Mouse (Mus musculus) ES-E14 (cell line): ENCODE measurements around the gene Pla2g2d. TPM values are rescaled to one million over a fixed set of nuclear protein-coding genes. Genes with fewer than 3 reads are reported as not detected.
"Not testable (repeated sequence)": the region's sequence is repeated elsewhere in the genome, so short reads cannot be mapped to it uniquely, and the experiment has no call there.

Experiments used
- DNase-seq: peaks from one replicate; pipeline ENCODE4 v3.0.0-alpha.2; 2013; ENCODE audit warnings: low read depth, low spot score
- H3K27ac ChIP-seq: 2 replicates; pipeline ENCODE4 v1.5.1; 2012; ENCODE audit warnings: low read depth, mild to moderate bottlenecking, low read length, moderate library complexity, mixed read lengths; ENCODE audit not compliant: poor library complexity, insufficient read depth, severe bottlenecking
- H3K36me3 ChIP-seq: 2 replicates; pipeline ENCODE4 v1.6.1; 2012; ENCODE audit warnings: mild to moderate bottlenecking, low read length, moderate library complexity, mixed read lengths; ENCODE audit not compliant: control insufficient read depth, poor library complexity, insufficient read depth, severe bottlenecking
- H3K4me1 ChIP-seq, 2 experiments: fragments of 150-350 bp in 1 of 2; sonication (generic) in 1 of 2; 2 replicates each; pipeline ENCODE4 v1.6.1; 2012; ENCODE audit warnings: low read length in 2 of 2, mild to moderate bottlenecking in 1 of 2, mixed read lengths in 1 of 2; ENCODE audit not compliant: control insufficient read depth in 2 of 2, insufficient read depth in 2 of 2, poor library complexity in 1 of 2
- H3K4me3 ChIP-seq, 2 experiments: fragments of 150-350 bp in 1 of 2; sonication (generic) in 1 of 2; 2 replicates each; pipeline ENCODE4 v1.5.1; 2012; ENCODE audit warnings: low read length in 2 of 2, low read depth in 1 of 2, mild to moderate bottlenecking in 1 of 2, mixed read lengths in 1 of 2; ENCODE audit not compliant: insufficient read depth in 1 of 2, poor library complexity in 1 of 2, severe bottlenecking in 1 of 2
- H3K9ac ChIP-seq: 2 replicates; pipeline ENCODE4 v1.6.1; 2012; ENCODE audit warnings: low read depth, mild to moderate bottlenecking, low read length, mixed read lengths; ENCODE audit not compliant: poor library complexity, insufficient read depth, severe bottlenecking
- H3K9me3 ChIP-seq: fragments of 150-350 bp; sonication (generic); 2 replicates; pipeline ENCODE4 v1.6.1; 2012; ENCODE audit warnings: low read depth, mild to moderate bottlenecking, low read length; ENCODE audit not compliant: control insufficient read depth, insufficient read depth
- CHD2 ChIP-seq: IDR thresholded peaks from 2 replicates; pipeline ENCODE4 v1.6.1; 2014; ENCODE audit warnings: mild to moderate bottlenecking, low read depth, low read length, inconsistent platforms
- HCFC1 ChIP-seq: IDR thresholded peaks from 2 replicates; pipeline ENCODE4 v1.6.1; 2012; ENCODE audit warnings: low read length, inconsistent platforms, borderline replicate concordance; ENCODE audit not compliant: insufficient read depth
- MAFK ChIP-seq: IDR thresholded peaks from 2 replicates; pipeline ENCODE4 v1.6.1; 2014; ENCODE audit warnings: mild to moderate bottlenecking, low read depth, low read length, inconsistent platforms; ENCODE audit not compliant: insufficient read depth
- ZC3H11A ChIP-seq: IDR thresholded peaks from 2 replicates; pipeline ENCODE4 v1.6.1; 2012; ENCODE audit warnings: low read depth, mild to moderate bottlenecking, inconsistent platforms, low read length, borderline replicate concordance
- ZNF384 ChIP-seq: IDR thresholded peaks from 2 replicates; pipeline ENCODE4 v1.6.1; 2012; ENCODE audit warnings: low read depth, low read length, inconsistent platforms
- in situ Hi-C, 2 experiments: fragments of 600-800 bp; cut with MboI; formaldehyde crosslinking; loops; one replicate each; pipeline ENCODE4 v1.15.1; 2025; ENCODE audit warnings: low sequenced_read_pairs in 2 of 2, inconsistent platforms in 1 of 2; ENCODE audit not compliant: unreplicated experiment in 2 of 2
- total RNA-seq: library from RNA; depleted of rRNA; stranded (reverse); fragments of 300-350 nt; gene quantifications from 2 replicates; pipeline ENCODE4 v1.2.3, GENCODE M21; 2012

Gene Pla2g2d
- total RNA-seq, 1 experiment: not detected

DNA sequence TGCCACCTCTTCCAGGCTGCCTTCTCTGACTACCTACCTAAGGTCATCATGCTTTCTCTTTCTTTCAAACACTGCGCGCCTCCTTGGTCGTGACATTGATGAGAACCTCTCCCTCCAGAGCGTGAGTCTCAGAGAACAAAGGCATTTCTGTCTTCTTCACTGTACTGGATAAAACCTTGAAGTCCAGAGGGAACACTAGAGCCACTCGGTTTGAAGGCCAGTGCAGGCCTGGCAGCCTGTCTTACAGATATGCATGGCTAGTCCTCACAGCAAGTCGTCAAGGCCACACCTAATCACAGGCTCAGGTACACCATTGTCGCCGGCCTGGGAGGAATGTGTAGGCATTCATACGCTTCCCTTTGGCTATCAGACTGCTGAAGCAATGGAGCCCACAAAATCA is 40.6 kb downstream of the Pla2g2d start:
- Histone ChIP-seq H3K27ac (no peak overlapping the region), H3K9me3 (no peaks in the 10 kb centered on the region), H3K36me3 (no peaks in the 10 kb centered on the region), H3K4me1 (peaks cover 0 to 6% of the 10 kb centered on the region in 2 experiments; a peak in 2 of 4 replicates), H3K9ac (no peak overlapping the region), H3K4me3 (no peak overlapping the region)
- DNase-seq: no peak
- in situ Hi-C loops: no loop called here
- TF ChIP-seq CHD2: no peak
- no peak for TF ChIP-seq HCFC1
- no peak for TF ChIP-seq ZNF384

- no peak for TF ChIP-seq CHD2
- no peak for TF ChIP-seq HCFC1
- no peak for TF ChIP-seq ZC3H11A
- no peak for TF ChIP-seq MAFK
- no peak for TF ChIP-seq ZNF384
- DNase-seq: no peak
- Histone ChIP-seq H3K36me3 (no peaks in the 10 kb centered on the region), H3K4me1 (peaks cover 0 to 6% of the 10 kb centered on the region in 2 experiments; a peak in 2 of 4 replicates), H3K9ac (no peak overlapping the region), H3K27ac (no peak overlapping the region), H3K9me3 (no peaks in the 10 kb centered on the region), H3K4me3 (no peak overlapping the region)
- in situ Hi-C loops: no loop called here
These were observed 42.2 kb downstream of the Pla2g2d start for GRCm38 (mm10) chr4:138817736-138818135.

DNA sequence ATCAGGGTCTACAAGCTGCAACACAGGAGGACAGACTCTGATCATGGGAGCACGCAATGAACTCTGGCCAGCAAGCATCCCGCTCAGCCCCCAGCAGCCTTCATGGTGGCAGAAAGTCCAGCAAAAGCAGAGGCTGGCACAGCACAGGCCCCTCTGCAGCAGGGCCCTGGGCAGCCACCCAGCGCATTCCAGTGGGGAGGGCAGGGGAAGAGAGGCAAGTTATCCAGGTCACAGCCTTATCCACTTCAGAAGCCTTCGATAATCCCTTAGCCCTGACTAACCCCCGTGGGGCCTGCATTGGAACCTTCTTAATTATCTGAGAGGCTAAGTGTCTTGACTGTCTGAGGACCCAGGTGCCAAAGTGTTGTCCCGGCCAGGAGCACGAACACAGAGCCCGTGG is 43.6 kb downstream of the Pla2g2d start:
- no peak for TF ChIP-seq MAFK
- TF ChIP-seq ZC3H11A: no peak
- TF ChIP-seq HCFC1: no peak
- no peaks in the 10 kb centered on the region for H3K9me3 ChIP-seq
- 0 out of 4 replicates have a peak overlapping the region, but pooled peaks of 1 of the 2 experiments have one; percentile 33 for H3K4me3 ChIP-seq
- no peak overlapping the region for H3K9ac ChIP-seq
- no peaks in the 10 kb centered on the region for H3K36me3 ChIP-seq
- no peak for DNase-seq
- H3K4me1 ChIP-seq: peaks cover 0 to 6% of the 10 kb centered on the region in 2 experiments; a peak in 2 of 4 replicates
- H3K27ac ChIP-seq: no peak overlapping the region
- in situ Hi-C loops: no loop called here

DNA sequence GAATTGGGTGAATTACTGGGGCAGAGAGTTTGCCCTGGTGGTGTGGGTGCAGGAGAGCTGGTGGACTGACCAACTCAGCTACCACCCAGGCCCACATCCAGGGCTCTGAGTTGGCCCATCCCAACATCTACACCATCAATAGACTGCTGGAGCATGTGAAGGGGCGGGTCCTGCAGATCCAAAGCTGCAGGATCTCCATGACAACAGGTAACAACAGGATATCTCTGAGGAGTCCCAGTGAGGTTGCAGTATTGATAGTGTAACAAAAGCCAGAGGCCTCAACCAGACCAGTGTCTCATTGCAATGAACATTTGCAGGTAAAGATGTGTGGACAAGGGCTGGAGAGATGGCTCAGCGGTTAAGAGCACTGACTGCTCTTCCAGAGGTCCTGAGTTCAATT is 45.5 kb downstream of the Pla2g2d start:
- no peak for TF ChIP-seq HCFC1
- TF ChIP-seq ZNF384: no peak
- in situ Hi-C loops: no loop called here
- Histone ChIP-seq H3K9ac (no peak overlapping the region), H3K27ac (no peak overlapping the region), H3K4me1 (peaks cover 0 to 6% of the 10 kb centered on the region in 2 experiments; a peak in 2 of 4 replicates), H3K4me3 (no peak overlapping the region), H3K9me3 (no peaks in the 10 kb centered on the region), H3K36me3 (no peaks in the 10 kb centered on the region)
- DNase-seq: no peak

GRCm38 (mm10) chr4:138824161-138824560 is 48.6 kb downstream of the Pla2g2d start:
- H3K4me1 ChIP-seq, DNase-seq, in situ Hi-C loops, H3K4me3 ChIP-seq, H3K9me3 ChIP-seq, H3K27ac ChIP-seq, H3K9ac ChIP-seq, H3K36me3 ChIP-seq: not testable (repeated sequence)
